Mouse (Mus musculus) CH12F3 (cell line): Measurements from ENCODE around the gene Mkrn1.
"Not testable (repeated sequence)": the region's sequence is repeated elsewhere in the genome, so short reads cannot be mapped to it uniquely, and the experiment has no call there.

ENCODE experiments used
- in situ Hi-C: fragments of 300-500 bp; cut with MboI; formaldehyde crosslinking; loops from 2 replicates; pipeline ENCODE4 v1.14.3; 2020; ENCODE audit warnings: low sequenced_read_pairs

Mkrn1 gene

DNA sequence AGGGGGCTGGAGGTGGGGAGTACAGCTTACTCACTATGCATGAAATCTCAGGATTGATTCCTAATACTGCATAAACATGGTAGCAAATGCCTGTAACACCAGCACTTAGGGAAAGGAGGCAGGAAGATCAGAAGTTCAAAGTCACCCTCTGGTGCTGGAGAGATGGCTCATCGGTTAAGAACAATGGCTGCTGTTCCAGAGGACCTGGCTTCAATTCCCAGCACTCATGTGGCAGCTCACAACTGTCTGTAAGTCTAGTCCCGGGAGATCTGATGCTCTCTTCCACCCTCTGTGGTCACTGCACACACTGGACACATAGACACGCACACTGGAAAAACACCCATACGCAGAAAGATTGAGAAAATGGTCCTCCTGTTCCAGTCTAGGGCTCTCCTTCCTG lies 12.9 kb upstream of the Mkrn1 start:
- in situ Hi-C loops, result no loop called here

- in situ Hi-C loops, result no loop called here
Measured at GRCm38 (mm10) chr6:39430722-39431121, 10.5 kb upstream of the Mkrn1 start.

DNA sequence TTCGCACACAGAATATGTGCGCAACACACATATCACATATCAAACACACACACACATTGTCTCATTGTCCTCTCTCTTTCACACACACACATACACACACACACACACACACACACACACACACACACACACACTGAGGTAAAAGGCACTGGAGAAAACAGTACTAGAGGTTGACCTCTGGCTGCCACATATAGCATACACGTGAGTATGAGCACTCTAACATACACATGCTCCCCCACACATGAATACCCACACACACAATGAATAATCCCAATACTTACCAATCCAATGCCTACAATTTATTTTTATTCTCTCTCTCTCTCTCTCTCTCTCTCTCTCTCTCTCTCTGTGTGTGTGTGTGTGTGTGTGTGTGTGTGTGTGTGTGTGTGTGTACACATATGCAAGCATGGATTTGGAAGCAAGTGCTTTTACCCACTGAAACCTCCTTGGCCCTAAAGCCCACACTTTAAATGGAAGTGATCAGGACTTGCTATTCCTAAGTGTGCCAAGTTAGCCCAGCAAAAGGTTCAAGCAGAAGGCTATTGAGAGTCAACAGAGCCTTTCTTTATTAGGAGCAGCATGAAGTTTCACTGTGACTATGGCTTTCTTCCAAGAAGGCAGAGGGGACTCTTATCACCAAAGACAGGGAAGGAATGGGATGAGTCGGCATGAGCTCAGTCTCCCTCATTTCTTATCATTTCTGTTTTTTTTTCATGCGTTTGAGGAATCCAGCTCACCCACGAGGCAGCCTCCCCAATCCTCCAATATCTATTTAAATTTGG lies 8.9 kb upstream of the Mkrn1 start:
- in situ Hi-C loops, result no loop called here

GRCm38 (mm10) chr6:39427276-39428003 lies 7.2 kb upstream of the Mkrn1 start:
- in situ Hi-C loops, result no loop called here

- in situ Hi-C loops, result no loop called here
Measured at GRCm38 (mm10) chr6:39426725-39427124, 6.5 kb upstream of the Mkrn1 start.

GRCm38 (mm10) chr6:39425181-39425580 lies 4.9 kb upstream of the Mkrn1 start:
- in situ Hi-C loops, result no loop called here

DNA sequence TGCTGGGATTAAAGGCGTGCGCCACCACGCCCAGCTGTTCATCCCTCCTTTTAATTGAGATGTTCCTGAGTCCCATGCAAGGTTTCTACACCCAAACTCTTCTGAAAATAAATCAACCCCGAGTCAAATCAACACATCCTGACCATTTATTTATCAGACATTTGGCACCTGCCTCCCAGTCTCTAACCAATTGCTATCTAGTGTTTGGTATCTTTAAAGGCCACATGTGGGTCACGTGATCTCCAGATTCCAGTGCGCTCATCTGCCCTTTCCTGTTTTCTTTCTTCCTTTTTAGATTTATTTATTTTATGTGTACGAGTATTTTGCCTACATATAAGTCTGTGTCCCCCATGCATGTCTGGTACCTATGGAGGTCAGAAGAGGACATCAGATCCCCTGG lies 3.4 kb upstream of the Mkrn1 start:
- in situ Hi-C loops, result no loop called here

GRCm38 (mm10) chr6:39423130-39423551 lies 2.9 kb upstream of the Mkrn1 start:
- in situ Hi-C loops, result no loop called here

DNA sequence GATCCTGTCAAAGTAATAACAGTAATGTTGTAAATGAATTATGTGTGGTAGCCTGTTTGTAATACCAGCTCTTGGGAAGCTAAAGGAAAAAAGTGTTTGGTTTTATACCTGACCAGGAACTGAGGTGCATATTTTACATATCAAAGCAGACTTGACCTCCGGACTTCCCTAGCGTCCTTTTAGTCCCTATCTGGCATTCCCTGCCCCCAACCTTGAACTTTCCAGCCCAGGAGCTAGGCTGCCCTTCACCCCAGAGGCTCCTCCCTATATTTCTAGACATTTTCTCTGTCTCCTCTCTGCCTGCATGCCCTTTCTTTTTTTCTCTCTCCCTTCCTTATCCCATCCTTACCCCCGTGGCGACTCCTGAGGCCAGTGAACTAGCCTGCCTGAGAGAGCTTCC lies 605 bp upstream of the Mkrn1 start:
- in situ Hi-C loops, result no loop called here

DNA sequence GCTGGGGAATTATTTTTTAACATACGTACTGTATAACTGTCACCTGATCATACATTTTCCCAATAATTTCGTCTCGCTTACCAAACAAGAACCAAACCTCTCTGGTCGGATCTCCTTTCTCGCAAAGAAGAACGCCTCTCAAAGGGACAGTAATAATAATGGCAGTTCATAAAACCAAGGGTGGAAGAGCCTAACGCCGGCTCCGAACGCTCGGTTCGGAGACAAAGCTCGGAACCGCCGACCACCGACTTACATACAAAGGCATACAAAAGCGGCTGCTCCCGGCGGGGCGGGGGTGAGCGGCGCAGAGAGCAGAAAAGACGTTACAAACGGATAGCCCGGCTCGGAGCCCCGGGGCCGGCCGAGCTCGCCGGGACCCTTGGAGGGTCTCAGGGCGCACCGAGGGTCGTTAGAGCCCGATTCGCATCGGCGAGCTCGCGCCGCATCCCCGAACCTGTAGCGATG lies 844 bp downstream of the Mkrn1 start:
- in situ Hi-C loops, result no loop called here

- in situ Hi-C loops, result not testable (repeated sequence)
Measured at GRCm38 (mm10) chr6:39416654-39417053, 3.6 kb downstream of the Mkrn1 start.

DNA sequence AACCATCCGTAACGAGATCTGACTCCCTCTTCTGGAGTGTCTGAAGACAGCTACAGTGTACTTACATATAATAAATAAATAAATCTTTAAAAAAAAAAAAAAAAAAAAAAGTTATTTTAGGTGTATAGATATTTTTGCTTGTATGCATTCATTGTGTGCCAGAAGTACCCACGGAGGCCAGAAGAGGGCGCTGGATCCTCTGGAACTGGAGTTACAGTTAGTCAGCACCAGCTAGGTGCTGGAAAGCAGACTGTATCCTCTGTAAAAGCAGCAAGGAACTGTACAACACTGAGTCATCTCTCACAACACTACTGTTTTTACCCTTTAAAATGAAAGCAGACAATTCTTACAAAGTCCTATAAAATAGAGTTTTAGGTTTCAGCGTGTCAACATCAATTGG lies 4.5 kb downstream of the Mkrn1 start:
- in situ Hi-C loops, result no loop called here

GRCm38 (mm10) chr6:39414106-39414505 lies 6.2 kb downstream of the Mkrn1 start:
- in situ Hi-C loops, result no loop called here

GRCm38 (mm10) chr6:39406480-39406879 lies 13.8 kb downstream of the Mkrn1 start:
- in situ Hi-C loops, result no loop called here

- in situ Hi-C loops, result no loop called here
Measured at GRCm38 (mm10) chr6:39403136-39403535, 17.1 kb downstream of the Mkrn1 start.

- in situ Hi-C loops, result no loop called here
Measured at GRCm38 (mm10) chr6:39400343-39400742, 19.9 kb downstream of the Mkrn1 start.

DNA sequence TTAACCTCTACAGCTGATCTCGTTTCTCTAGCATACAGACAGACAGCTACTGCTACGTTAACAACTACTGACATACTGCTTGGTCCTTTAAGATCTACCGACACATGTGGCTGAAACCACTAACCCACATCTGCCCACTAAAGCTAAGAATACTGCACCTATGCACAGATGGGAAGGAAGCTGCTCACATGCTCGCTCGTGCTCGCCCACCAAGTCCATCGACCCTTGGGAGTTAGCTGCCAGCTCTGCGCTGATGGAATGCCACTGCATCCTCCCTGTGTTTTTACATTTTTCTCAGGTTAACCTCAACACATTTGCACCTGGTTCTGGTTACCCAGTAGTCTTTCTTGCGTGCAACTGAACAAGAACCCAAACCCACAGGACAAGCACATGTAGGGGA lies 21.9 kb downstream of the Mkrn1 start:
- in situ Hi-C loops, result no loop called here

DNA sequence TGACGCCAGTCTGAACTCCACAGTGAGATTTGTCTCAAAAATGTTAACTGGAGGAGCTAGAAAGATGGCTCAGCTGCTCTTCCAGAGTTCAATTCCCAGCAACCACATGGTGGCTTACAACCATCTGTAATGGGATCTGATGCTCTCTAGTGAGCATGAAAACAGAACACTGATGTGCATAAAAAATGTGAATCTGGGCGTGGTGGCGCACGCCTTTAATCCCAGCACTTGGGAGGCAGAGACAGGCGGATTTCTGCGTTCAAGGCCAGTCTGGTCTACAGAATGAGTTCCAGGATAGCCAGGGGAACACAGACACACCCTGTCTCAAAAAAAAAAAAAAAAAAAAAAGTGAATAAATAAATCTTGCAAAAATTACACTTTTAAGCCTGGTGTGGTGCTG lies 23.2 kb downstream of the Mkrn1 start:
- in situ Hi-C loops, result no loop called here

GRCm38 (mm10) chr6:39395916-39396315 lies 24.3 kb downstream of the Mkrn1 start:
- in situ Hi-C loops, result no loop called here

DNA sequence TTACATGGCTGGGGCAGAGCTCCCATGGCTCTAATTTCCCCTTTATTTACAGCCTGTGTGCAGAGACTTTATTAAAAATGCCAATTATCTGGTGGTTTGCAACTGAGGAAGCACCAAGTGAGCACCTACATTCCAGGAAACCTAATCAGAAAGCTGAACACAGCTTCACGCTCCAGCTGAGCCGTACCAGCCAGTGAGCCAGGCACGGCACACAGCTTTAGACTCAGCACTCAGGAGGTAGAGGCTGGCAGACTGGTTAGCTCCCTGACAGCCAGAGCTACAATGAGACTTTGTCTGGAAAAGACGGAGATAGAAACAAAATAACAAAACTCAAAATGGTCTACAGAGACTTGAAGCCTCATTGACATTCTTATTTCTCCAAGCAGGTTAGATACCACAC lies 24.8 kb downstream of the Mkrn1 start:
- in situ Hi-C loops, result no loop called here

DNA sequence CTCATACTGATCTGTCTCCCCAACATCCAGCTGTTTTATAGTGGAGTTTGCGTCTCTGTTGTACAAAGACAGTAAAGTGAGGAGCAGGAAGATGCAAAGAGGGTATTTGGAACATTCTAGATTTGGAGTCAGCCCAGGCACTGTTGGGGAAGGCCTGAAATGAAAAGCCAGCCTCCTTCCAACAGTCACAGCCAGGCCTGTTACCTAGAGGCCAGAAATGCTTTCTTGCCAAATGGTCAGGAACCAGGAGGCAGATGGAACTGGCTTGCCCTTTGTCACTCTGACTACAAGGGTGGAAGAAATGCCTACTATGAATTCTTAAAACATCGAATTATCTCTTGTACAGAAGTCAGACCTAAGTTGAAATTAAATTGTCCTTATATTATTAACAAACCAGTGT lies 30.3 kb downstream of the Mkrn1 start:
- in situ Hi-C loops, result no loop called here

DNA sequence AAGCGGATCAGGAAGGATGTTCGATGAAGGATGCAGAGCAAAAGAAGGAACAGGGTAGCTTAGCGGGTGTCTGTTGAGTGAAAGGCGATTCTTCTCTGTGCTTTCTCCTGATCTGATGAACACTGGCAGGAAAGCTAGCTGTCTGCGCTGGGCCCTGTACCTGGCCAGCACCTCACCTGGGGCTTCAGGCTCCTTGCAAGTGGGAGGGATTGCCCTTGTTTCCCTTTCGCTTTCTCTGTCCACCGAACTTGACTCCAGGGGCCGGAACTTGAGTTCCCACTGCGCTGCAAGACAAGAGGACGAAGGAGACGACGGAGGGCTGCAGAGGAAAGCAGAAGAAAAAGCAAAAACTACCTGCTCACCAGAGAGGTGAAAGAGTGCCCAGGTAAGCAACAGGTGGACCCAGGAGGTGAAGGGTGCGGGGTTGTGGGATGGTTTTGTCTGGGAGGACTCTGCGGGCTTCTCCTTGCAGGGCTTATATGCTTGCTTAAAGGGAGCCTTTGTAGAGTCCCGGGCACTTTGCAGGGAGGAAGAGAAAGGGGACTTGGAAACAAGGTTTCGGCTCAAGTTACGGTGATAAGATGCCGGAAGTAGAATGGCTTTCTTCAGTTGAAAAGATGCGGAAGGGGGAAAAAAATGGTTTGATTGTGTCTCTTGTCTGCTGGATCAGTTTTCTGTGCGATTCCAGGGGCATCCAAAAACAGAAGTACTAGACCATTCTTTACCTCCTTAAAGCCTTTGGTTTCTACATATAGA lies 39.0 kb downstream of the Mkrn1 start, which contains the start of gene Rab19:
Gene Rab19 (plus strand): TSS at position 51 of the 756 bp plus-strand sequence.
- in situ Hi-C loops, result no loop called here
